Mouse (Mus musculus) C2C12 (cell line): ENCODE measurements around the gene Pde8a. TPM values are rescaled to one million over a fixed set of nuclear protein-coding genes. Genes with fewer than 3 reads are reported as not detected.

ENCODE experiments used
- H3K27me3 ChIP-seq: one replicate; pipeline ENCODE4 v1.6.1; 2011; ENCODE audit not compliant: control insufficient read depth, insufficient read depth, insufficient read length
- H3K36me3 ChIP-seq: one replicate; pipeline ENCODE4 v1.6.1; 2011; ENCODE audit not compliant: control insufficient read depth, insufficient read depth
- H3K4me3 ChIP-seq: one replicate; pipeline ENCODE4 v1.5.1; 2011; ENCODE audit warnings: mild to moderate bottlenecking, control low read depth; ENCODE audit not compliant: poor library complexity, insufficient read depth, severe bottlenecking
- H3K79me2 ChIP-seq: one replicate; pipeline ENCODE4 v1.6.1; 2011; ENCODE audit not compliant: control insufficient read depth, insufficient read depth
- H3K79me3 ChIP-seq: one replicate; pipeline ENCODE4 v1.6.1; 2011; ENCODE audit warnings: low read depth, control low read depth
- H3ac ChIP-seq: one replicate; pipeline ENCODE3; 2011; ENCODE audit warnings: low read depth; ENCODE audit not compliant: control insufficient read depth, insufficient read length
- CEBPB ChIP-seq: IDR thresholded peaks from one replicate; pipeline ENCODE4 v1.6.1; 2011; ENCODE audit warnings: low read depth, mild to moderate bottlenecking, control low read depth, moderate library complexity
- CTCF ChIP-seq: IDR thresholded peaks from one replicate; pipeline ENCODE4 v1.5.1; 2011; ENCODE audit not compliant: control insufficient read depth, insufficient read depth, insufficient read length
- FOSL1 ChIP-seq: IDR thresholded peaks from one replicate; pipeline ENCODE4 v1.8.0; 2011; ENCODE audit warnings: mild to moderate bottlenecking, low read length; ENCODE audit not compliant: poor library complexity, insufficient read depth, severe bottlenecking
- MAX ChIP-seq: IDR thresholded peaks from one replicate; pipeline ENCODE4 v1.6.1; 2011; ENCODE audit warnings: mild to moderate bottlenecking, control low read depth
- MYOD1 ChIP-seq: IDR thresholded peaks from one replicate; pipeline ENCODE4 v1.6.1; 2011; ENCODE audit warnings: low read depth; ENCODE audit not compliant: control insufficient read depth, insufficient read length
- MYOG ChIP-seq: IDR thresholded peaks from one replicate; pipeline ENCODE4 v1.6.1; 2011; ENCODE audit not compliant: control insufficient read depth, insufficient read length; ENCODE audit errors: extremely low read depth
- USF1 ChIP-seq: IDR thresholded peaks from one replicate; pipeline ENCODE4 v1.6.1; 2011; ENCODE audit warnings: low read depth, mild to moderate bottlenecking, control low read depth, moderate library complexity
- polyA plus RNA-seq: library from polyadenylated mRNA; unstranded; fragments of >200 nt; fragmentation: generic; extraction: Trizol; gene quantifications from one replicate; pipeline ENCODE4 v1.2.1, GENCODE M21; 2012; ENCODE audit warnings: missing spikeins

The Pde8a gene
- polyA plus RNA-seq, 1 experiment: 2.1 TPM

GRCm38 (mm10) chr7:81304675-81305074, 91.3 kb downstream of the Pde8a start:
- no peak overlapping the region for H3K4me3 ChIP-seq
- H3K79me2 ChIP-seq: no peaks in the 10 kb centered on the region
- H3ac ChIP-seq: no peak overlapping the region
- no peaks in the 10 kb centered on the region for H3K79me3 ChIP-seq
- no peaks in the 10 kb centered on the region for H3K27me3 ChIP-seq
- no peaks in the 10 kb centered on the region for H3K36me3 ChIP-seq
- no peak for TF ChIP-seq MAX
- no peak for TF ChIP-seq USF1
- TF ChIP-seq CEBPB: no peak
- no peak for TF ChIP-seq FOSL1
- TF ChIP-seq MYOG: no peak
- TF ChIP-seq CTCF: no peak
- no peak for TF ChIP-seq MYOD1

- no peak overlapping the region for H3K4me3 ChIP-seq
- H3K36me3 ChIP-seq: no peaks in the 10 kb centered on the region
- H3K79me3 ChIP-seq: no peaks in the 10 kb centered on the region
- no peak overlapping the region for H3ac ChIP-seq
- H3K27me3 ChIP-seq: no peaks in the 10 kb centered on the region
- no peak for TF ChIP-seq CEBPB
- no peak for TF ChIP-seq MYOG
- TF ChIP-seq MAX: no peak
- no peak for TF ChIP-seq MYOD1
- no peak for TF ChIP-seq CTCF
- TF ChIP-seq USF1: no peak
- TF ChIP-seq FOSL1: no peak
- no peaks in the 10 kb centered on the region for H3K79me2 ChIP-seq
Observed at GRCm38 (mm10) chr7:81307735-81308134, 94.3 kb downstream of the Pde8a start.

- H3ac ChIP-seq: no peak overlapping the region
- no peaks in the 10 kb centered on the region for H3K36me3 ChIP-seq
- H3K27me3 ChIP-seq: no peaks in the 10 kb centered on the region
- H3K79me2 ChIP-seq: no peaks in the 10 kb centered on the region
- TF ChIP-seq CEBPB: no peak
- no peak for TF ChIP-seq MYOD1
- no peak for TF ChIP-seq USF1
- no peak for TF ChIP-seq CTCF
- no peak for TF ChIP-seq FOSL1
- no peak for TF ChIP-seq MAX
- no peak for TF ChIP-seq MYOG
- no peaks in the 10 kb centered on the region for H3K79me3 ChIP-seq
- no peak overlapping the region for H3K4me3 ChIP-seq
Observed at GRCm38 (mm10) chr7:81309247-81309646, 95.9 kb downstream of the Pde8a start.

- Histone ChIP-seq H3K79me3 (no peaks in the 10 kb centered on the region), H3K79me2 (no peaks in the 10 kb centered on the region), H3K27me3 (no peaks in the 10 kb centered on the region), H3K36me3 (no peaks in the 10 kb centered on the region), H3ac (no peak overlapping the region), H3K4me3 (no peak overlapping the region)
- TF ChIP-seq FOSL1: no peak
- TF ChIP-seq CTCF: no peak
- TF ChIP-seq MAX: no peak
- TF ChIP-seq MYOD1: no peak
- no peak for TF ChIP-seq MYOG
- no peak for TF ChIP-seq CEBPB
- no peak for TF ChIP-seq USF1
Observed at GRCm38 (mm10) chr7:81311130-81311529, 97.7 kb downstream of the Pde8a start.

DNA sequence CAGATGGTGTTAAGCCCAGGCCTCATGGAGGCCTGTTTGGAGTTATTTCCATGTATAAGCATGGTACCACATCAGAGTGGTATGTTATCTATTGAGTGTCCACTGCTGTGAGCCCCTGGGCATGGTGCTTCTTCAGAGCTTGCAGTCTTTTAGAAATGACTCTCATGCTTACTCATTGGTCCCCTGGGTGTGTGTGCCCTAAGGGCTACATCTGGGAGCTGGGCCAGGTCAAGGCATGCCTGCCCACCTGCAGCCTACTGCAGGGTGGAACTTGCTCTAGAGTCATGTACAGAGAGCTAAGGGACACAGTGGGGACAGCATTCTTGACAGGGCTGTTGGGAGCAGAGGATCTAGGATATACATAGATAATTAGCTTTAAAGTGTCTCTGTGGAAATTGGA, 98.2 kb downstream of the Pde8a start:
- Histone ChIP-seq H3ac (no peak overlapping the region), H3K79me3 (no peaks in the 10 kb centered on the region), H3K79me2 (no peaks in the 10 kb centered on the region), H3K4me3 (no peak overlapping the region), H3K27me3 (no peaks in the 10 kb centered on the region), H3K36me3 (no peaks in the 10 kb centered on the region)
- TF ChIP-seq CTCF (no peak), USF1 (no peak), CEBPB (no peak), MAX (no peak), MYOG (no peak), FOSL1 (no peak), MYOD1 (no peak)

- Histone ChIP-seq H3K4me3 (no peak overlapping the region), H3K79me2 (no peaks in the 10 kb centered on the region), H3K36me3 (no peaks in the 10 kb centered on the region), H3K79me3 (no peaks in the 10 kb centered on the region), H3K27me3 (no peaks in the 10 kb centered on the region), H3ac (no peak overlapping the region)
- TF ChIP-seq FOSL1 (no peak), MYOG (no peak), CEBPB (no peak), MYOD1 (no peak), MAX (no peak), CTCF (no peak), USF1 (no peak)
Observed at GRCm38 (mm10) chr7:81315583-81315982, 102.2 kb downstream of the Pde8a start.
